Mouse (Mus musculus) urinary bladder, adult 2 months (tissue): ENCODE results near the gene Snd1. TPM values are rescaled to one million over a fixed set of nuclear protein-coding genes. Genes with fewer than 3 reads are reported as not detected.
A peak's percentile ranks its signal among the peaks of the same experiment; 100 is the strongest.

Source experiments
- DNase-seq: peaks from one replicate; pipeline ENCODE4 v3.0.0; 2022; ENCODE audit warnings: low spot score
- polyA plus RNA-seq: library from polyadenylated mRNA; depleted of rRNA; stranded (reverse); fragments of >200 nt; gene quantifications from 2 replicates; pipeline ENCODE4 v1.2.3, GENCODE M21; 2012; rRNA removed

Gene Snd1
- 94.2 and 106 TPM in 2 replicates for polyA plus RNA-seq

- DNase-seq: no peak
Measured at GRCm38 (mm10) chr6:28474839-28475238, at the start of gene Snd1. TSS of gene Snd1 (plus strand) at chr6:28475139.

- no peak for DNase-seq
Measured at GRCm38 (mm10) chr6:28427096-28427839, 47.7 kb upstream of the Snd1 start, which contains the start of gene Fscn3. TSS of gene Fscn3 (plus strand) at chr6:28427789.

- DNase-seq: no peak
Measured at GRCm38 (mm10) chr6:28428290-28428689, 46.6 kb upstream of the Snd1 start, which contains the start of gene Gcc1. TSS of gene Gcc1 (minus strand) at chr6:28428390.

- DNase-seq: no peak
Measured at GRCm38 (mm10) chr6:28429870-28430269, 45.1 kb upstream of the Snd1 start.

GRCm38 (mm10) chr6:28430795-28431537, 44.0 kb upstream of the Snd1 start:
- DNase-seq: no peak

GRCm38 (mm10) chr6:28431538-28431855, 43.4 kb upstream of the Snd1 start:
- no peak for DNase-seq

- no peak for DNase-seq
Measured at GRCm38 (mm10) chr6:28447937-28448336, 27.0 kb upstream of the Snd1 start.

GRCm38 (mm10) chr6:28449253-28449652, 25.7 kb upstream of the Snd1 start, which contains the start of gene Pax4:
TSS of gene Pax4 (minus strand) at chr6:28449353.
- no peak for DNase-seq

GRCm38 (mm10) chr6:28450481-28450880, 24.5 kb upstream of the Snd1 start:
- DNase-seq: no peak

- no peak for DNase-seq
Measured at GRCm38 (mm10) chr6:28450977-28451376, 24.0 kb upstream of the Snd1 start.

GRCm38 (mm10) chr6:28459221-28459668, 15.7 kb upstream of the Snd1 start:
- DNase-seq: no peak

- peak; percentile 40 for DNase-seq
Measured at GRCm38 (mm10) chr6:28460534-28460933, 14.4 kb upstream of the Snd1 start.

GRCm38 (mm10) chr6:28464630-28465029, 10.3 kb upstream of the Snd1 start:
- no peak for DNase-seq

- no peak for DNase-seq
Measured at GRCm38 (mm10) chr6:28470017-28470602, 4.8 kb upstream of the Snd1 start.

- DNase-seq: no peak
Measured at GRCm38 (mm10) chr6:28470621-28471020, 4.3 kb upstream of the Snd1 start.

- no peak for DNase-seq
Measured at GRCm38 (mm10) chr6:28471284-28472035, 3.5 kb upstream of the Snd1 start.

- no peak for DNase-seq
Measured at GRCm38 (mm10) chr6:28474211-28474610, 728 bp upstream of the Snd1 start.

- peak; percentile 85 for DNase-seq
Measured at GRCm38 (mm10) chr6:28479865-28480751, 5.2 kb downstream of the Snd1 start.

GRCm38 (mm10) chr6:28480752-28481492, 6.0 kb downstream of the Snd1 start:
- DNase-seq: no peak

GRCm38 (mm10) chr6:28482711-28483315, 7.9 kb downstream of the Snd1 start:
- DNase-seq: no peak
